Mouse (Mus musculus) hindbrain, postnatal 0 days (tissue): ENCODE data around the gene Prkg1. TPM values are rescaled to one million over a fixed set of nuclear protein-coding genes. Genes with fewer than 3 reads are reported as not detected.

Source experiments
- ATAC-seq: fragments of 200-750 bp; cut with Nextera tagmentation; 2 replicates; pipeline ENCODE4 v1.8.0; 2017; ENCODE audit warnings: mild to moderate bottlenecking, moderate TSS enrichment, moderate library complexity
- DNase-seq: peaks from one replicate; pipeline ENCODE4 v3.0.0-alpha.2; 2015; ENCODE audit warnings: low spot score
- H3K27ac ChIP-seq: fragments of 300-500 bp; sonication (generic); 2 replicates; pipeline ENCODE4 v1.5.1; 2014; ENCODE audit warnings: mild to moderate bottlenecking
- H3K27me3 ChIP-seq: fragments of 300-500 bp; sonication (generic); 2 replicates; pipeline ENCODE4 v1.6.1; 2014; ENCODE audit warnings: low read length, mixed read lengths; ENCODE audit not compliant: insufficient read depth
- H3K36me3 ChIP-seq: fragments of 300-500 bp; sonication (generic); 2 replicates; pipeline ENCODE4 v1.6.1; 2014; ENCODE audit warnings: low read length, mixed read lengths; ENCODE audit not compliant: insufficient read depth
- H3K4me1 ChIP-seq: fragments of 300-500 bp; sonication (generic); 2 replicates; pipeline ENCODE4 v1.6.1; 2014; ENCODE audit warnings: antibody characterized with exemption, low read length, mixed read lengths; ENCODE audit not compliant: insufficient read depth
- H3K4me2 ChIP-seq: fragments of 300-500 bp; sonication (generic); 2 replicates; pipeline ENCODE4 v1.6.1; 2014; ENCODE audit warnings: low read depth, mild to moderate bottlenecking, low read length, moderate library complexity, mixed read lengths
- H3K4me3 ChIP-seq: fragments of 300-500 bp; sonication (generic); 2 replicates; pipeline ENCODE4 v1.5.1; 2014; ENCODE audit warnings: low read length
- H3K9ac ChIP-seq: fragments of 300-500 bp; sonication (generic); replicated peaks from 2 replicates; pipeline ENCODE4 v1.6.1; 2014; ENCODE audit warnings: mild to moderate bottlenecking, low read length, moderate library complexity, mixed read lengths
- H3K9me3 ChIP-seq: fragments of 300-500 bp; sonication (generic); 2 replicates; pipeline ENCODE4 v1.6.1; 2016; ENCODE audit warnings: low read length, mixed read lengths
- CTCF ChIP-seq: IDR thresholded peaks from 2 replicates; pipeline ENCODE4 v1.5.1; 2016; ENCODE audit warnings: antibody characterized with exemption, control low read depth, low read depth
- WGBS: fragments of 180-500 bp; shearing (Covaris S2); extraction: QIAGEN DNeasy Blood & Tissue Kit; methylation state at CpG from one replicate; pipeline ENCODE4 v1.1.7; 2014; 5-methylcytosine and 5-hydroxymethylcytosine counted together
- polyA plus RNA-seq: library from polyadenylated mRNA; unstranded; fragments of >200 nt; fragmentation: Nextera tagmentation; extraction: Ambion mirVana; gene quantifications from 2 replicates; pipeline ENCODE4 v1.2.1, GENCODE M21; 2015
- total RNA-seq: library from RNA; depleted of rRNA; stranded (reverse); fragments of >200 nt; gene quantifications from 2 replicates; pipeline ENCODE4 v1.2.3, GENCODE M21; 2014

Gene Prkg1
- total and polyA plus RNA-seq, 2 experiments from 2014 or later: 5.3 to 8.6 TPM

GRCm38 (mm10) chr19:31762411-31763245, 2.2 kb downstream of the Prkg1 start:
- H3K4me1 ChIP-seq: peaks cover 12% of the 10 kb centered on the region; the same call in 1 of the 2 replicates
- no peaks in the 10 kb centered on the region for H3K9me3 ChIP-seq
- DNase-seq: peak; percentile 51
- peak overlapping the region; percentile 54 for H3K4me3 ChIP-seq
- no peak for ATAC-seq
- 1% methylated on average over 24 of the region's 24 CpGs for WGBS
- peaks cover 33% of the 10 kb centered on the region for H3K27me3 ChIP-seq
- peak overlapping the region; percentile 99 for H3K4me2 ChIP-seq
- peak overlapping the region; percentile 43; the same call in 1 of the 2 replicates for H3K9ac ChIP-seq
- H3K36me3 ChIP-seq: no peaks in the 10 kb centered on the region
- no peak overlapping the region for H3K27ac ChIP-seq
- TF ChIP-seq CTCF: no peak

DNA sequence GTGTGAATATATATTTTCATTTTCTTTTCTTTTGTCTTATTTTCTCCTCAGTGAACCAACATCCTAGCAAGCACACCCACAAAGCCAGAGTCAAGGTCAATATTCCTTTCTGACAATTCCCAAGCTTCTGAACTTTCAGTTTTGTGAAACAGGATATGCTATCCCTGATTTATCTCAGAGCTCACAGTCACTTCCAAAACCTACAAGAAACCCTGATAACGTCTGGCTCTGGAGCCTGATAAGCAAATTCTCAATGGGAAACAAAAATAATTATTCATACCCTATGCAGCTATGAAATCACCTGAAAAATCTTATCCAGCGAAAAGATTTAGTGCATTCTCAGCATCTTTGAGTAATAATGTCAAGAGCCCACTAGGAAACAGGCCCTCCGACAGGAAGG, 5.0 kb downstream of the Prkg1 start:
- peaks cover 12% of the 10 kb centered on the region; the same call in 1 of the 2 replicates for H3K4me1 ChIP-seq
- ATAC-seq: no peak
- no peak overlapping the region for H3K27ac ChIP-seq
- H3K9me3 ChIP-seq: no peaks in the 10 kb centered on the region
- H3K9ac ChIP-seq: no peak overlapping the region
- TF ChIP-seq CTCF: no peak
- H3K27me3 ChIP-seq: peaks cover 33% of the 10 kb centered on the region
- 66% methylated on average over 3 of the region's 3 CpGs for WGBS
- H3K4me2 ChIP-seq: no peak overlapping the region
- H3K36me3 ChIP-seq: no peaks in the 10 kb centered on the region
- DNase-seq: no peak
- no peak overlapping the region for H3K4me3 ChIP-seq

- WGBS: 36% methylated on average over 11 of the region's 11 CpGs
- H3K4me2 ChIP-seq: 0 out of 2 replicates have a peak overlapping the region, but pooled peaks have one; percentile 25
- no peak overlapping the region for H3K9ac ChIP-seq
- peak; percentile 78 for TF ChIP-seq CTCF
- H3K36me3 ChIP-seq: no peaks in the 10 kb centered on the region
- H3K27ac ChIP-seq: no peak overlapping the region
- ATAC-seq (peak; percentile 76), DNase-seq (peak; percentile 85)
- H3K9me3 ChIP-seq: no peaks in the 10 kb centered on the region
- no peaks in the 10 kb centered on the region for H3K4me1 ChIP-seq
- H3K27me3 ChIP-seq: peaks cover 9% of the 10 kb centered on the region; the same call in 1 of the 2 replicates
- no peak overlapping the region for H3K4me3 ChIP-seq
Observed at GRCm38 (mm10) chr19:31755929-31756792, 8.7 kb downstream of the Prkg1 start.

- WGBS: 62% methylated on average over 9 of the region's 9 CpGs
- no peak for ATAC-seq
- Histone ChIP-seq H3K4me3 (no peak overlapping the region), H3K9ac (no peak overlapping the region), H3K27me3 (peaks cover 3% of the 10 kb centered on the region; the same call in 1 of the 2 replicates), H3K36me3 (no peaks in the 10 kb centered on the region), H3K4me1 (no peaks in the 10 kb centered on the region), H3K9me3 (no peaks in the 10 kb centered on the region), H3K27ac (no peak overlapping the region), H3K4me2 (no peak overlapping the region)
- no peak for TF ChIP-seq CTCF
- no peak for DNase-seq
Observed at GRCm38 (mm10) chr19:31754642-31755287, 10.1 kb downstream of the Prkg1 start.

DNA sequence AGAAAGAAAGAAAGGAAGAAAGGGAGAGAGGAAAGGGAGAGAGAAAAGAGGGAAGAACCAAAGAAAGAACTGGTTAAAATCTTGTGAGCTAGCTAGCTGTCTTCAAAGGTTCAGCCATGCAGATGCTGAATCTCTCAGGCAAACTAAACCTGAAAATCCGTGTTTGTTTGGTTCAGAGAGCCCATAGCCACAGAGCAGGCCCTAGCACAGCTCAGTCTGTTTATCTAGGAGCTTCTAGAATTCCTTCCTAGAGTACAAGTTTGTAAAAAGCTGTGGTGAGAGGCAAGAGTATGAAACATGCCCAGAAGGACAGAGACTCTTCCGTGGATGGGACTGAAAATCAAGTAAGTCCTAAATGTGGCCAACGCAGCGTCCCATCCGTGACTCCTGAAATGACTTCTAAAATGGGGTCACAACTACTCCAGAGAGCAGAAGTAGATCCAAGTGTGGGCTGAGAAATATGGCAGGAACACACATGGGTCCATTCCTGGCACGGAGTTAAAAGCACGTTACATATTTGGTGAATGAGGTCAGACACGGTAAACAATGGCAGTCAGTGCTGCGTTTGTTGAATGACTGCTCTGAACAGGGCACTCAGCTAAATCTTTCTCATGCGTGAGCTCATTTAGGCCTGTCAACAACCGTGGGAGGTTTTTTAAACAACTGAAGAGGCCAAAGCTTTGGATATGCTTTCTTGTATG, 13.7 kb downstream of the Prkg1 start:
- H3K4me1 ChIP-seq: no peaks in the 10 kb centered on the region
- no peak overlapping the region for H3K4me2 ChIP-seq
- 54% methylated on average over 11 of the region's 11 CpGs for WGBS
- DNase-seq (no peak), ATAC-seq (no peak)
- no peak for TF ChIP-seq CTCF
- no peaks in the 10 kb centered on the region for H3K36me3 ChIP-seq
- H3K9ac ChIP-seq: no peak overlapping the region
- no peak overlapping the region for H3K4me3 ChIP-seq
- H3K27me3 ChIP-seq: no peaks in the 10 kb centered on the region
- H3K27ac ChIP-seq: no peak overlapping the region
- no peaks in the 10 kb centered on the region for H3K9me3 ChIP-seq

GRCm38 (mm10) chr19:31746635-31747034, 18.2 kb downstream of the Prkg1 start:
- peak; percentile 73 for TF ChIP-seq CTCF
- no peaks in the 10 kb centered on the region for H3K9me3 ChIP-seq

More at GRCm38 (mm10) chr19:31746635-31747034, 18.2 kb downstream of the Prkg1 start:
- H3K4me2 ChIP-seq: no peak overlapping the region
- no peak overlapping the region for H3K27ac ChIP-seq
- H3K36me3 ChIP-seq: no peaks in the 10 kb centered on the region
- ATAC-seq: no peak
- DNase-seq: peak; percentile 78
- no peak overlapping the region for H3K9ac ChIP-seq
- H3K4me1 ChIP-seq: no peaks in the 10 kb centered on the region
- no peaks in the 10 kb centered on the region for H3K27me3 ChIP-seq
- WGBS: 20% methylated on average over 2 of the region's 2 CpGs
- H3K4me3 ChIP-seq: no peak overlapping the region
